ENCODE assay signal across 11 mouse cellular contexts in genomic region chr7:117494618-117495310, GRCm38 (mm10).
DNase-seq lines count a peak whose midpoint lies in the region; ATAC-seq and TF ChIP-seq lines count a peak whose summit lies in the region.
"Had no signal": no experiment of that assay in that cellular context is flagged by ENCODE, and none has a peak within 500 bp of the region (broad histone marks: within the 10 kb centered on the region; RNA-seq: fewer than 3 reads in every experiment).

No protein-coding gene starts in this region.

- H3K9ac ChIP-seq in hindbrain, embryonic 13.5 days = no peak overlapping the region
- H3K9ac ChIP-seq in midbrain, postnatal 0 days (replicated peaks; ENCODE audit: low read length, poor library complexity, severe bottlenecking) = no peak overlapping the region
- no peak overlapping the region for H3K9ac ChIP-seq in midbrain, embryonic 15.5 days
- H3K9ac ChIP-seq: liver, embryonic 15.5 days had no signal

- 0 out of 2 replicates have a peak overlapping the region, but pooled peaks have one; percentile 24 for H3K27ac ChIP-seq in cerebellum, adult 2 months (ENCODE audit: insufficient read depth, low read length)
- H3K27ac ChIP-seq in hindbrain, embryonic 10.5 days = 0 out of 2 replicates have a peak overlapping the region, but pooled peaks have one; percentile 23
- no peak overlapping the region for H3K27ac ChIP-seq in hindbrain, embryonic 13.5 days
- no peak overlapping the region; the same call in 1 of the 2 replicates for H3K27ac ChIP-seq in midbrain, postnatal 0 days (ENCODE audit: low read depth, low read length)
- H3K27ac ChIP-seq in midbrain, embryonic 15.5 days = no peak overlapping the region
- H3K27ac ChIP-seq: liver, embryonic 15.5 days had no signal

- 55% methylated on average over 8 of the region's 8 CpGs for WGBS in cerebellum, adult 2 months
- 85% methylated on average over 8 of the region's 8 CpGs for WGBS in hindbrain, embryonic 10.5 days
- 73% methylated on average over 8 of the region's 8 CpGs for WGBS in hindbrain, embryonic 13.5 days
- WGBS in midbrain, postnatal 0 days = 77% methylated on average over 8 of the region's 8 CpGs
- 82% methylated on average over 8 of the region's 8 CpGs for WGBS in midbrain, embryonic 15.5 days

- no peaks in the 10 kb centered on the region for H3K9me3 ChIP-seq in hindbrain, embryonic 10.5 days
- H3K9me3 ChIP-seq in hindbrain, embryonic 13.5 days = no peaks in the 10 kb centered on the region
- no peaks in the 10 kb centered on the region for H3K9me3 ChIP-seq in midbrain, postnatal 0 days (ENCODE audit: low read length)
- no peaks in the 10 kb centered on the region for H3K9me3 ChIP-seq in midbrain, embryonic 15.5 days
- H3K9me3 ChIP-seq: liver, embryonic 15.5 days had no signal

- DNase-seq in cerebellum, adult 2 months = peak in 1 of 2 experiments; percentile 41
- DNase-seq in cerebellum, postnatal 4 days (ENCODE audit: low spot score in 2 of 2) = no peak
- no peak for DNase-seq in hindbrain, embryonic 10.5 days (ENCODE audit: low spot score)
- peak; percentile 64 for DNase-seq in midbrain, postnatal 0 days (ENCODE audit: low spot score)
- DNase-seq in adrenal gland, postnatal 25 days = no peak
- DNase-seq: adrenal gland, postnatal 10 days had no signal

- ATAC-seq in hindbrain, embryonic 13.5 days (ENCODE audit: low FRiP score) = no peak
- peak; percentile 71 for ATAC-seq in midbrain, postnatal 0 days (ENCODE audit: low FRiP score)
- ATAC-seq in midbrain, embryonic 15.5 days (replicated peaks) = no peak
- peak; percentile 81 for ATAC-seq in monocyte, adult 5-6 weeks (replicated peaks; ENCODE audit: insufficient number of reproducible peaks, low FRiP score, low TSS enrichment, poor library complexity, severe bottlenecking)

- H3K4me1 ChIP-seq in cerebellum, adult 2 months (ENCODE audit: control insufficient read depth, insufficient read depth, low read length) = no peaks in the 10 kb centered on the region
- peaks cover 21% of the 10 kb centered on the region for H3K4me1 ChIP-seq in hindbrain, embryonic 10.5 days (replicated peaks)
- peaks cover 17% of the 10 kb centered on the region for H3K4me1 ChIP-seq in hindbrain, embryonic 13.5 days (replicated peaks)
- H3K4me1 ChIP-seq in midbrain, postnatal 0 days (ENCODE audit: insufficient read depth, low read length) = no peaks in the 10 kb centered on the region; the same call in 1 of the 2 replicates
- H3K4me1 ChIP-seq in midbrain, embryonic 15.5 days = no peaks in the 10 kb centered on the region
- H3K4me1 ChIP-seq: liver, embryonic 15.5 days had no signal

- no peak for TF ChIP-seq POLR2A in cerebellum, adult 2 months (IDR thresholded peaks at IDR 0.05; ENCODE audit: borderline replicate concordance, insufficient read depth, low read length)

- H3K36me3 ChIP-seq in hindbrain, embryonic 10.5 days = no peaks in the 10 kb centered on the region
- 0 out of 2 replicates have a peak, but pooled peaks cover 4% of the 10 kb centered on the region for H3K36me3 ChIP-seq in hindbrain, embryonic 13.5 days
- no peaks in the 10 kb centered on the region for H3K36me3 ChIP-seq in midbrain, postnatal 0 days (ENCODE audit: insufficient read depth, low read length)
- H3K36me3 ChIP-seq in midbrain, embryonic 15.5 days (replicated peaks) = no peaks in the 10 kb centered on the region
- H3K36me3 ChIP-seq: liver, embryonic 15.5 days had no signal

- TF ChIP-seq CTCF in cerebellum, adult 2 months (IDR thresholded peaks at IDR 0.05; ENCODE audit: borderline replicate concordance, insufficient read depth, low read depth, low read length) = no peak
- no peak for TF ChIP-seq CTCF in midbrain, postnatal 0 days (IDR thresholded peaks at IDR 0.05)

- no peak overlapping the region for H3K4me2 ChIP-seq in hindbrain, embryonic 13.5 days
- H3K4me2 ChIP-seq in midbrain, postnatal 0 days (ENCODE audit: low read depth, low read length, poor library complexity, severe bottlenecking) = no peak overlapping the region
- H3K4me2 ChIP-seq in midbrain, embryonic 15.5 days = no peak overlapping the region
- H3K4me2 ChIP-seq: liver, embryonic 15.5 days had no signal

- no peaks in the 10 kb centered on the region for H3K27me3 ChIP-seq in cerebellum, adult 2 months (ENCODE audit: control insufficient read depth, insufficient read depth, low read length)
- no peaks in the 10 kb centered on the region for H3K27me3 ChIP-seq in hindbrain, embryonic 10.5 days (ENCODE audit: insufficient read depth, poor library complexity, severe bottlenecking)
- H3K27me3 ChIP-seq in hindbrain, embryonic 13.5 days = no peaks in the 10 kb centered on the region
- H3K27me3 ChIP-seq in midbrain, postnatal 0 days (ENCODE audit: insufficient read depth, low read length) = no peaks in the 10 kb centered on the region
- no peaks in the 10 kb centered on the region for H3K27me3 ChIP-seq in midbrain, embryonic 15.5 days (replicated peaks)
- H3K27me3 ChIP-seq: liver, embryonic 15.5 days had no signal

- no peak overlapping the region for H3K4me3 ChIP-seq in cerebellum, adult 2 months (replicated peaks; ENCODE audit: insufficient read depth, low read depth, low read length)
- H3K4me3 ChIP-seq in hindbrain, embryonic 10.5 days = no peak overlapping the region
- no peak overlapping the region for H3K4me3 ChIP-seq in hindbrain, embryonic 13.5 days
- no peak overlapping the region for H3K4me3 ChIP-seq in midbrain, postnatal 0 days (ENCODE audit: low read depth, low read length)
- H3K4me3 ChIP-seq in midbrain, embryonic 15.5 days = no peak overlapping the region
- H3K4me3 ChIP-seq: liver, embryonic 15.5 days; myocyte had no signal

Comparison
In these comparisons a context has a peak if more than half of its experiments do, and no peak if none do; other contexts are left out.
1. H3K27ac ChIP-seq: peak in cerebellum, adult 2 months (single experiment) and hindbrain, embryonic 10.5 days (single experiment); none in hindbrain, embryonic 13.5 days (single experiment), midbrain, postnatal 0 days (single experiment) and midbrain, embryonic 15.5 days (single experiment).
2. ATAC-seq: peak in midbrain, postnatal 0 days (single experiment) and monocyte, adult 5-6 weeks (single experiment); none in hindbrain, embryonic 13.5 days (single experiment) and midbrain, embryonic 15.5 days (single experiment).